Mouse (Mus musculus): Measurements from ENCODE around the gene Arhgef39.

Gene Arhgef39

GRCm38 (mm10) chr4:43499407-43500333 is at the start of gene Arhgef39:
Arhgef39 (minus strand) TSS chr4:43499695.
- DNase-seq (ENCODE audit: low spot score in 2 of 2): peak; percentile 64 to 71

- DNase-seq (ENCODE audit: low spot score in 2 of 2): no peak
Observed at GRCm38 (mm10) chr4:43549055-43549454, 49.6 kb upstream of the Arhgef39 start.

GRCm38 (mm10) chr4:43547160-43547559 is 47.7 kb upstream of the Arhgef39 start:
- DNase-seq (ENCODE audit: low spot score in 2 of 2): no peak

GRCm38 (mm10) chr4:43546375-43547047 is 47.0 kb upstream of the Arhgef39 start:
- DNase-seq (ENCODE audit: low spot score in 2 of 2): no peak

GRCm38 (mm10) chr4:43542044-43542443 is 42.5 kb upstream of the Arhgef39 start:
- DNase-seq (ENCODE audit: low spot score in 2 of 2): no peak

- no peak for DNase-seq (ENCODE audit: low spot score in 2 of 2)
Observed at GRCm38 (mm10) chr4:43536031-43536430, 36.5 kb upstream of the Arhgef39 start.

GRCm38 (mm10) chr4:43535628-43536027 is 36.1 kb upstream of the Arhgef39 start:
- DNase-seq (ENCODE audit: low spot score in 2 of 2): no peak

- DNase-seq (ENCODE audit: low spot score in 2 of 2): no peak
Observed at GRCm38 (mm10) chr4:43533270-43533669, 33.8 kb upstream of the Arhgef39 start.

GRCm38 (mm10) chr4:43530581-43530980 is 31.1 kb upstream of the Arhgef39 start:
- DNase-seq (ENCODE audit: low spot score in 2 of 2): peak in 1 of 2 experiments; percentile 52

GRCm38 (mm10) chr4:43530081-43530501 is 30.6 kb upstream of the Arhgef39 start:
- DNase-seq (ENCODE audit: low spot score in 2 of 2): no peak

- DNase-seq (ENCODE audit: low spot score in 2 of 2): no peak
Observed at GRCm38 (mm10) chr4:43528487-43528886, 29.0 kb upstream of the Arhgef39 start.

GRCm38 (mm10) chr4:43527880-43528279 is 28.4 kb upstream of the Arhgef39 start:
- DNase-seq (ENCODE audit: low spot score in 2 of 2): no peak

- DNase-seq (ENCODE audit: low spot score in 2 of 2): peak; percentile 78 to 80
Observed at GRCm38 (mm10) chr4:43519956-43520355, 20.5 kb upstream of the Arhgef39 start.

- DNase-seq (ENCODE audit: low spot score in 2 of 2): no peak
Observed at GRCm38 (mm10) chr4:43519551-43519950, 20.1 kb upstream of the Arhgef39 start.

GRCm38 (mm10) chr4:43515764-43516708 is 16.5 kb upstream of the Arhgef39 start:
- no peak for DNase-seq (ENCODE audit: low spot score in 2 of 2)

- no peak for DNase-seq (ENCODE audit: low spot score in 2 of 2)
Observed at GRCm38 (mm10) chr4:43513791-43514190, 14.3 kb upstream of the Arhgef39 start.

GRCm38 (mm10) chr4:43513300-43513699 is 13.8 kb upstream of the Arhgef39 start:
- no peak for DNase-seq (ENCODE audit: low spot score in 2 of 2)

GRCm38 (mm10) chr4:43512653-43513052 is 13.2 kb upstream of the Arhgef39 start:
- DNase-seq (ENCODE audit: low spot score in 2 of 2): no peak

- no peak for DNase-seq (ENCODE audit: low spot score in 2 of 2)
Observed at GRCm38 (mm10) chr4:43511675-43512454, 12.4 kb upstream of the Arhgef39 start.

GRCm38 (mm10) chr4:43509109-43509508 is 9.6 kb upstream of the Arhgef39 start:
- no peak for DNase-seq (ENCODE audit: low spot score in 2 of 2)

- peak in 1 of 2 experiments; percentile 50 for DNase-seq (ENCODE audit: low spot score in 2 of 2)
Observed at GRCm38 (mm10) chr4:43508666-43508997, 9.1 kb upstream of the Arhgef39 start.

All from urinary bladder, adult 18-20 months (tissue).